Mouse (Mus musculus) midbrain, embryonic 16.5 days (tissue): ENCODE measurements at regions not wholly inside any gene's neighbourhood (a gene's known extent, or its start where the extent isn't known, plus 50 kb on each side); places are given as distances from the start of the nearest gene placed in this dataset.
"Not testable (repeated sequence)": the region's sequence is repeated elsewhere in the genome, so short reads cannot be mapped to it uniquely, and the experiment has no call there.

Experiments
- ATAC-seq: fragments of 200-750 bp; cut with Nextera tagmentation; 2 replicates; pipeline ENCODE4 v1.8.0; 2017; ENCODE audit warnings: moderate TSS enrichment
- H3K27ac ChIP-seq: fragments of 300-500 bp; sonication (generic); 2 replicates; pipeline ENCODE4 v1.5.1; 2014; ENCODE audit warnings: mild to moderate bottlenecking, low read length, mixed read lengths
- H3K27me3 ChIP-seq: fragments of 300-500 bp; sonication (generic); 2 replicates; pipeline ENCODE4 v1.6.1; 2014; ENCODE audit warnings: low read depth, low read length, mixed read lengths; ENCODE audit not compliant: control insufficient read depth, insufficient read depth
- H3K36me3 ChIP-seq: fragments of 300-500 bp; sonication (generic); 2 replicates; pipeline ENCODE4 v1.6.1; 2014; ENCODE audit warnings: mild to moderate bottlenecking, low read length, moderate library complexity, mixed read lengths; ENCODE audit not compliant: control insufficient read depth, insufficient read depth
- H3K4me1 ChIP-seq: fragments of 300-500 bp; sonication (generic); 2 replicates; pipeline ENCODE4 v1.6.1; 2014; ENCODE audit warnings: mild to moderate bottlenecking, low read length, mixed read lengths; ENCODE audit not compliant: control insufficient read depth, insufficient read depth
- H3K4me2 ChIP-seq: fragments of 300-500 bp; sonication (generic); 2 replicates; pipeline ENCODE4 v1.6.1; 2014; ENCODE audit warnings: mild to moderate bottlenecking, low read length, mixed read lengths
- H3K4me3 ChIP-seq: fragments of 300-500 bp; sonication (generic); 2 replicates; pipeline ENCODE4 v1.5.1; 2014; ENCODE audit warnings: low read depth, mild to moderate bottlenecking, low read length, moderate library complexity, mixed read lengths
- H3K9ac ChIP-seq: fragments of 300-500 bp; sonication (generic); 2 replicates; pipeline ENCODE4 v1.6.1; 2014; ENCODE audit warnings: low read depth, low read length, mixed read lengths
- H3K9me3 ChIP-seq: fragments of 300-500 bp; sonication (generic); replicated peaks from 2 replicates; pipeline ENCODE4 v1.6.1; 2014; ENCODE audit warnings: mild to moderate bottlenecking, low read length, mixed read lengths; ENCODE audit not compliant: control insufficient read depth, poor library complexity, severe bottlenecking
- whole genome bisulfite sequencing: fragments of 180-500 bp; shearing (Covaris S2); extraction: QIAGEN DNeasy Blood & Tissue Kit; methylation state at CpG from one replicate; pipeline ENCODE4 v1.1.7; 2014; 5-methylcytosine and 5-hydroxymethylcytosine counted together

DNA sequence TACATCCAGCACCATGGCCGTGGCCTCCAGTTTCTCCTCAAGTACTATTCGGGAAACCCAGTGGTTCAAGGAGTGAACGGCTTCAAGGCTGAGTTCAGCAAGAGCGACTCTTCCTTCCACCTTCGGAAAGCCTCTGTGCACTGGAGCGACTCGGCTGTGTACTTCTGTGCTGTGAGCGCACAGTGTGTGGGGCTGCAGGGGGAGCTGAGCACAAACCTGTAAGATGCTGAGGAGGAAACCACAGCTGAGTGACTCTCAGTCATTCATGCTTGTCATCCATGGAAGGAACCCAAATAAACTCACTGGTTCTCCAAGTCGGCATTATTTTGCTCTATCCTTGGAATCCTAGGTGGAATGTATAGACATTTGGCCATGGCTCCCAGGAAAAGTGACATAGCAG is 297.1 kb upstream of the Olfr1507 start:
- H3K4me1 ChIP-seq, H3K4me3 ChIP-seq, H3K9me3 ChIP-seq, ATAC-seq, H3K36me3 ChIP-seq, H3K9ac ChIP-seq, H3K27ac ChIP-seq, H3K4me2 ChIP-seq, H3K27me3 ChIP-seq: not testable (repeated sequence)
- WGBS = 74% methylated on average over 4 of the region's 9 CpGs

GRCm38 (mm10) chr14:52791828-52792227 is 296.3 kb upstream of the Olfr1507 start:
- H3K9ac ChIP-seq, ATAC-seq, H3K27ac ChIP-seq, H3K9me3 ChIP-seq, H3K27me3 ChIP-seq, H3K4me1 ChIP-seq, H3K4me2 ChIP-seq, H3K4me3 ChIP-seq, H3K36me3 ChIP-seq: not testable (repeated sequence)
- WGBS = 40% methylated on average over 6 of the region's 6 CpGs

GRCm38 (mm10) chr14:52782832-52783231 is 287.3 kb upstream of the Olfr1507 start:
- not testable (repeated sequence) for H3K4me3 ChIP-seq, H3K27me3 ChIP-seq, ATAC-seq, H3K9me3 ChIP-seq, H3K9ac ChIP-seq, H3K4me1 ChIP-seq, H3K27ac ChIP-seq, H3K4me2 ChIP-seq, H3K36me3 ChIP-seq
- WGBS = 72% methylated on average over 4 of the region's 4 CpGs

DNA sequence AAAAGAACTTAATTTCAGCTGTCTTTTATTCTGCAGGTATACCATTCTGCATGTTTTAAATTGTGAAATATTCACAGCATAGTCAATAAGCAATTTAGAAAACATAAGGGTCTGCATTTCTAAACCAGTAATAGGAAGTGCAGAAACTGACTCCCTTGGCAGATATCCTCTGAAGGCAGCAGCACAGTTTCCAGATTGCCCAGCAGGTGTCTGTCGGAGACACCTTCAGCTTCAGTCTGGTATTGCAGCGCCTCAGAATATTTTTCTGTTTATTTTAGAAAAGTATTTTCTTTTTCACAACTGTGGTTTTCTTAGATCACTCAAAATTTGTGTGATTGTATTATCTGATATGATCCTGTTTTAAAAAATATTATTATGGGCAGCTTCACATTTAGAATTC is 280.3 kb upstream of the Olfr1507 start:
- H3K27me3 ChIP-seq, H3K4me2 ChIP-seq, H3K27ac ChIP-seq, H3K36me3 ChIP-seq, ATAC-seq, H3K4me3 ChIP-seq, H3K9me3 ChIP-seq, H3K9ac ChIP-seq, H3K4me1 ChIP-seq: not testable (repeated sequence)
- 89% methylated on average over 2 of the region's 2 CpGs for WGBS

- H3K4me3 ChIP-seq, H3K27ac ChIP-seq, H3K9ac ChIP-seq, H3K4me2 ChIP-seq, H3K27me3 ChIP-seq, H3K9me3 ChIP-seq, H3K4me1 ChIP-seq, ATAC-seq, H3K36me3 ChIP-seq: not testable (repeated sequence)
- no CpG with 5 or more reads among the region's 1 CpGs for WGBS
Measured at GRCm38 (mm10) chr14:52769450-52769849, 273.9 kb upstream of the Olfr1507 start.

DNA sequence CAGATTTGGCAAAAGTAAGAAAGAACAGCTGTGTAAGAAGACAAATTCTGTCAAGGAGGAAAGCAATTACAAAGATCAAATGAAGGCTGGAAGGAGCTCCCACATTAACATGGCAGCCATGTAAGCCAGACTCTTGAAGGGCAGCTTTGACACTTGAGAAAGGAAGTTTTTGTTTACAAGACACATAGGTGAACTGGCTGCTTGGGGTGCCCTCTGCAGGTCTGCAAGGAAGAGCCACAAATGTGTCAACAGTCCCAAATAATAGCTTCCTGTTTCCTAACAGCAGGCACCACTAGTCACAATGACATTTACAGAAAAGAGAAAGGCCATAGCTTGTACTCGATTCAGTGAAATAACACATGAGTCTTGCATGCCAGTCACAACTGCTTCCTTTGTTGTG is 256.6 kb upstream of the Olfr1507 start:
- H3K27me3 ChIP-seq, H3K4me3 ChIP-seq, H3K27ac ChIP-seq, H3K36me3 ChIP-seq, ATAC-seq, H3K4me2 ChIP-seq, H3K9me3 ChIP-seq, H3K4me1 ChIP-seq, H3K9ac ChIP-seq: not testable (repeated sequence)
- 74% methylated on average over 1 of the region's 1 CpGs for WGBS

GRCm38 (mm10) chr14:52726680-52727079 is 231.1 kb upstream of the Olfr1507 start:
- H3K36me3 ChIP-seq, H3K4me2 ChIP-seq, H3K9ac ChIP-seq, H3K27ac ChIP-seq, H3K27me3 ChIP-seq, ATAC-seq, H3K9me3 ChIP-seq, H3K4me1 ChIP-seq, H3K4me3 ChIP-seq: not testable (repeated sequence)
- WGBS = 84% methylated on average over 2 of the region's 3 CpGs

- ATAC-seq, H3K4me1 ChIP-seq, H3K9ac ChIP-seq, H3K9me3 ChIP-seq, H3K36me3 ChIP-seq, H3K27me3 ChIP-seq, H3K4me3 ChIP-seq, H3K4me2 ChIP-seq, H3K27ac ChIP-seq: not testable (repeated sequence)
- 86% methylated on average over 1 of the region's 1 CpGs for whole genome bisulfite sequencing
Measured at GRCm38 (mm10) chr14:52724988-52725387, 229.4 kb upstream of the Olfr1507 start.

DNA sequence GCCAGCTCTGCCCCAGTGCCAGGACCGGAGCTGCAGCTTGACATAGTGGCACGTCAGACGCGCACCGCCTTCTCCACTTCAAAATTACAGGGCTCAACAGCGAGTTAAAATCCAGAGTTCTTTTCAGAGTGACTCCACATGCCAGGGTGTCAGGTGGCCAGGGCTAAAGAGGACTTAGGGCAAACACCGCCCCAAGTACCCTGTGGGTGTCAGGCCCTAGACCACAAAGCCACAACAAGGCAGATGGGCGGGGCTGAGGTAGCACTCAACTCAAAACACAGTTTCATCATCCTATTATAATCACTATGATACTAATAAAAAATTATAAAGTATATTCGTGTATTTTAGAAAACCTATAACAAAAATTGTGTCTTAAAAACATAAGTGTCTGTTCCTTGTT is 225.1 kb upstream of the Olfr1507 start:
- 88% methylated on average over 9 of the region's 9 CpGs for WGBS
- Histone ChIP-seq H3K27me3 (no peaks in the 10 kb centered on the region), H3K27ac (no peak overlapping the region), H3K4me1 (no peaks in the 10 kb centered on the region), H3K9me3 (no peaks in the 10 kb centered on the region), H3K9ac (no peak overlapping the region), H3K36me3 (no peaks in the 10 kb centered on the region), H3K4me2 (no peak overlapping the region), H3K4me3 (no peak overlapping the region)
- no peak for ATAC-seq

- H3K4me2 ChIP-seq, H3K9me3 ChIP-seq, H3K4me1 ChIP-seq, H3K27me3 ChIP-seq, H3K4me3 ChIP-seq, H3K36me3 ChIP-seq, H3K27ac ChIP-seq, H3K9ac ChIP-seq, ATAC-seq: not testable (repeated sequence)
- WGBS = 85% methylated on average over 1 of the region's 1 CpGs
Measured at GRCm38 (mm10) chr14:52700851-52701250, 205.3 kb upstream of the Olfr1507 start.
